ENCODE assay signal across 8 mouse cellular contexts in the genomic region with DNA sequence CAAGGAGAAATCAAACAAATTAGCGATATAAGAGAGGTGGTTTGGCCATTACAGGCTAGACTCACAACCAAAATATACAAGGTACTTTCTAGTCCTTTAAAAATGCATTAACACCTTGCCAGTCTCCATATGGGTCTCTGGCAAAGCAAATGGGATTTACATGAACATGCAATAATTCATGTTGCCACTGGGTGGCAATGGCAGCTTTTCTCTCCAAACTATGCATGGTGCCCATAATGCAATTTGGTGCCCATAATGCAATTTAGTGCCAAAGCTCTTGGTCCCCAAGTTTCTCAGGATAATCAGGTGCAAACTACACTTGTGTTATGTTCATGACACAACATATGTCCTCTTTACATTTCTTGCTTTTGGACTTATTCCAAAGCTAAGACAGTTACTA.
DNase-seq lines count a peak whose midpoint lies in the region; ATAC-seq and TF ChIP-seq lines count a peak whose summit lies in the region.

No protein-coding gene starts in this region.

- no peaks in the 10 kb centered on the region for H3K9me3 ChIP-seq in embryonic facial prominence, embryonic 14.5 days (ENCODE audit: control insufficient read depth, low read length)
- H3K9me3 ChIP-seq in liver, postnatal 0 days (ENCODE audit: low read length): no peaks in the 10 kb centered on the region

- no peak overlapping the region for H3K27ac ChIP-seq in embryonic facial prominence, embryonic 14.5 days (replicated peaks; ENCODE audit: low read depth, low read length)
- no peak overlapping the region for H3K27ac ChIP-seq in liver, postnatal 0 days (ENCODE audit: low read depth)

- H3K4me3 ChIP-seq in embryonic facial prominence, embryonic 14.5 days (ENCODE audit: low read depth, low read length): no peak overlapping the region
- H3K4me3 ChIP-seq in liver, postnatal 0 days (ENCODE audit: low read depth, low read length): no peak overlapping the region

- peak; percentile 83 for TF ChIP-seq CTCF in liver, postnatal 0 days (IDR thresholded peaks at IDR 0.05; ENCODE audit: low read depth)

- DNase-seq in right cerebral cortex, adult 18-20 months: peak; percentile 38
- DNase-seq in right cerebral cortex, postnatal 36 days (ENCODE audit: low spot score in 2 of 2): no peak
- DNase-seq in embryonic facial prominence, embryonic 14.5 days (ENCODE audit: low spot score): peak; percentile 51
- peak; percentile 40 for DNase-seq in kidney, adult 9 months
- peak; percentile 21 for DNase-seq in liver, postnatal 0 days
- peak; percentile 64 for DNase-seq in retina, postnatal 1 day
- no peak for DNase-seq in spleen, postnatal 4 days (ENCODE audit: low spot score in 2 of 2)

- TF ChIP-seq EP300 in liver, postnatal 0 days (IDR thresholded peaks at IDR 0.05; ENCODE audit: low read depth): no peak

- no peaks in the 10 kb centered on the region for H3K4me1 ChIP-seq in embryonic facial prominence, embryonic 14.5 days (ENCODE audit: control insufficient read depth, insufficient read depth, low read length)
- H3K4me1 ChIP-seq in liver, postnatal 0 days (ENCODE audit: insufficient read depth): no peaks in the 10 kb centered on the region

- H3K36me3 ChIP-seq in embryonic facial prominence, embryonic 14.5 days (ENCODE audit: control insufficient read depth, insufficient read depth, low read length): no peaks in the 10 kb centered on the region
- H3K36me3 ChIP-seq in liver, postnatal 0 days (replicated peaks; ENCODE audit: insufficient read depth, low read length): no peaks in the 10 kb centered on the region

- peak; percentile 59 for ATAC-seq in activated CD4-positive, CD25-positive, alpha-beta regulatory T cell, adult 4 months
- ATAC-seq in embryonic facial prominence, embryonic 14.5 days (ENCODE audit: low read depth): no peak
- no peak for ATAC-seq in liver, postnatal 0 days

- no peak overlapping the region for H3K9ac ChIP-seq in embryonic facial prominence, embryonic 14.5 days (ENCODE audit: low read depth, low read length)
- H3K9ac ChIP-seq in liver, postnatal 0 days (replicated peaks): no peak overlapping the region

- no peaks in the 10 kb centered on the region for H3K27me3 ChIP-seq in embryonic facial prominence, embryonic 14.5 days (replicated peaks; ENCODE audit: control insufficient read depth, insufficient read depth, low read length)
- H3K27me3 ChIP-seq in liver, postnatal 0 days (ENCODE audit: insufficient read depth, low read length): no peaks in the 10 kb centered on the region

- WGBS in embryonic facial prominence, embryonic 14.5 days: 5% methylated on average over 1 of the region's 1 CpGs
- 6% methylated on average over 1 of the region's 1 CpGs for WGBS in liver, postnatal 0 days (ENCODE audit: insufficient replicate concordance)

- no peak overlapping the region for H3K4me2 ChIP-seq in embryonic facial prominence, embryonic 14.5 days (ENCODE audit: low read depth, low read length)
- H3K4me2 ChIP-seq in liver, postnatal 0 days (ENCODE audit: low read depth, low read length): no peak overlapping the region

Comparison
In these comparisons a context has a peak if more than half of its experiments do, and no peak if none do; other contexts are left out.
1. DNase-seq: peak in right cerebral cortex, adult 18-20 months (single experiment), embryonic facial prominence, embryonic 14.5 days (single experiment), kidney, adult 9 months (single experiment), liver, postnatal 0 days (single experiment) and retina, postnatal 1 day (single experiment); none in right cerebral cortex, postnatal 36 days (0 of 2) and spleen, postnatal 4 days (0 of 2).